Mouse (Mus musculus) E14TG2a.4 (cell line): ENCODE results near the gene Rin2.
"Not testable (repeated sequence)": the region's sequence is repeated elsewhere in the genome, so short reads cannot be mapped to it uniquely, and the experiment has no call there.

ENCODE experiments used
- CTCF ChIP-seq: conservative IDR thresholded peaks from 2 replicates; pipeline ENCODE4 v1.5.1; 2014; ENCODE audit warnings: low read length
- NANOG ChIP-seq: IDR thresholded peaks from 2 replicates; pipeline ENCODE4 v1.6.1; 2014; ENCODE audit warnings: borderline replicate concordance, low read length, mixed read lengths

GRCm38 (mm10) chr2:145905884-145906283 lies 230.9 kb downstream of the Rin2 start:
- TF ChIP-seq CTCF = peak; percentile 28; the same call in 1 of the 2 replicates
- TF ChIP-seq NANOG = not testable (repeated sequence)
